Mouse (Mus musculus) layer of hippocampus, postnatal 14 days (tissue): ENCODE measurements around the gene Rps16. TPM values are rescaled to one million over a fixed set of nuclear protein-coding genes. Genes with fewer than 3 reads are reported as not detected.
A peak's percentile ranks its signal among the peaks of the same experiment; 100 is the strongest.

Experiments used
- DNase-seq, 2 experiments: peaks; one replicate each; pipeline ENCODE4 v3.0.0; 2021 to 2022; ENCODE audit warnings: low spot score in 2 of 2, mixed read lengths in 1 of 2
- total RNA-seq, 2 experiments: library from RNA; stranded (reverse); gene quantifications; 2 replicates each; pipeline ENCODE4 v1.2.3; 2021

Gene Rps16
- total RNA-seq, 2 experiments from 2014 or later: 464 to 499 TPM

DNA sequence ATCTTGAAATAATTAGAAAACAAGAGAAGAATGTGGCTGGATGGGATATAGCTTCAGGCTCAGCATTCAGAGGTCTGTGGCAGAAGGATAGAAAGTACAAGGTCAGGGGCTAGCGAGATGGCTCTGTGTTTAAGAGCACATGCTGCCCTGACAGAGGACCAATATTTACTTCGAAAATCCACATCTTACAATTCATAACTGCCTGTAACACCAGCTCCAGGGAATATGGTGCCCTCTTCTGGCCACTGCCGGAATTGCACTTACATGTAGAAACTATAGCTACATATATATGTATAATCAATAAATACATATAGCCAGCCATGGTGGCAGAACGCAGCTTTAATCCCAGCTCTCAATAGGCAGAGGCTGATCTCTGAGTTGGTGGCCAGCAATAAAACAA lies 5.8 kb upstream of the Rps16 start:
- peak in 1 of 2 experiments; percentile 49 for DNase-seq

DNA sequence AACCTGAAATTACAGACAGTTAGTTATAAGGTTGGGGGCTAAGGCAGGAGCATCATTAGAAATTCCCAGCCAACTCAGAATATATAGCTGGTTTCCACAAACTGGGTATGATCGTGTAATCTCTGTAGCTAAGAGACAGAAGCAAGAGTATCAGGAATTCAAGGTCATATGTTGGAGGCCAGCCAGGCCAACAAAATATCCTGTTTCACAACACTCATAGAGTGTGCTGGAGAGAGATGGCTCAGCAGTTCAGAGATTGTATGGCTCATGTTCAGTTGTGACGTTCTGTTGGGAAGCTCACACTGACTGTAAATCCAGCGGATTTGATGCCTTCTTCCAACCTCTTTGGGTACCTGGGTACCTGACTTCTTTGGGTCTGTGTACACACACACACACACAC lies 2.7 kb upstream of the Rps16 start:
- no peak for DNase-seq

DNA sequence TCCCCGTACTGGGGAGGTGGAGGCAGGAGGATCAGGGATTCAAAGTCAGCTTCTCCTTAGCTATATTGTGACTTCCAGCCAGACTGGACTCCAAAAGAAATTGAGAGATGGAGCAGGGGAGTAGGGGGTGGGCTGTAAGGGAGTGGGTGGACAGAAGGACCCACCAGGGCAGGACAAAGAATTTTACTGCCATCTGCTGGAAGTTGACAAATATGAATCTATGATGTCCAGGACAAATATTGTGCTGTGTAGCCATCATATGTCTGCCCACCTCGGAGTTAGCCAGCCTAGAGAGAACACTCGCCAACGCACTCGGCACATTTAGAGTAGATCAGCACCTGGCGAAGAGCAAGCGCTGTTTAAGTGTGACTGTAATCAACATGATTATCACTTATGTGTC lies 1.9 kb upstream of the Rps16 start:
- DNase-seq: no peak

DNA sequence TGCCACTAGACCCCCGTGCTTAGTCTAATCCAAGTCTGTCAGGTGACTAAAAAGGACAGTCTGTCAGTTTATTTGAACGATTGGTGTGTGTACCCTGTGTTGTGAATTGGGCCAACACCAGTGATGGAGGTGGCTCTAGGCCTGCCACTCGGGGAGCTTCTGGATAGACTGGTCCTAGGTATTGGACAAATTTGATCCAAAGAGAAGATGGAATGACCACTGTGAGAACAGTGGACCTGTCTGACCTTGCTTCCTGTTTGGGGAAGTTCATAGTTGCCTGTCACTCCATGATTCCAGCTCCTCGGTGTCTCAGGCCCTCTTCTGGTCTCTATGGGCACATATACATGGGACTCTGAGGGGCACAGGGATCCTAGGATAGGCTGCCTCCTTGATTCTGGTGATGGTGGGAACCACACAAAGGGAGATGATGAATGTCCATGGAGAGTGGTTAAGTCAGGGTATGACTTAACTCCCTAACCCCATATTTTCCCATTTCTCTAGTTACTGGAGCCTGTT lies 1.3 kb downstream of the Rps16 start:
- no peak for DNase-seq

DNA sequence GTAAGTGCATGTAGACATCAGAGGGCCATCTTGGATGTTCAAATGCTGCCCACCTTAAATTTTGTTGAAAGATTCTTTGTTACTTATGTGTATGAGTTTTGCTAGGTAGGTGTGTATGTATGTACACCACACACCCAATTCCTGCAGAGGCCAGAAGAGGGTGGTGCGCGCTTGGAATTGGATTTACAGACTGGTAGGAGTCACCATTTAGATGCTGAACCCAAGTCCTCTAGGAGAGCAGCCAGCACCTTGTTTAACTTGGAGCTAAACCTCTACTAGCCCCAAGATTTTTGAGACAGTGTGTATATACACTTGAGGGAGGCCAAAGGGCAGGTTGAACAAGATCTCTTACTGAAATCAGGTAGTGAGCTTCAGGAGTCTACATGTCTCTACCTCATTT lies 2.8 kb downstream of the Rps16 start:
- DNase-seq: no peak

DNA sequence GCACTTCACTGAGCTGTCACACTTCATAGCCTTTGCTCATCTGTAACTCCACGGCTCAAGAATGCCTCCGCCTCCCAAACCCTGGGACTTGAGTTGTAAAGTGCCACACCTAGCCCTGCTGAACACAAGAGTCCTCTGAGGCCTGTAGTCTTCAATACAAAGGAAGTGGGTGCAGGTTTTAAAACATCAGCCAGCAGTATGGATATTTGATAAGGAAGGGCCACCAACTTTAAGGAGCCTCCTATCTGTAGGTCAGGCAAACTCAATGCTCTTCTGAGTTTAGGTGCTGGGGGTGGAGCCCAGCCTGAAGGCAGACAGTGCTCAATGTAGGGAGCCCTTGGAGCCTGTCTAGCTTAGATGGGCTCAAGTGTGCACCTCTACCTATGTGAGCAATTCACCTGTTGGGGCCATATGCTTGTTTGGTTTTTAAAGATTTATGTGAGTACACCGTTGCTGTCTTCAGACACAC lies 3.7 kb downstream of the Rps16 start:
- no peak for DNase-seq

DNA sequence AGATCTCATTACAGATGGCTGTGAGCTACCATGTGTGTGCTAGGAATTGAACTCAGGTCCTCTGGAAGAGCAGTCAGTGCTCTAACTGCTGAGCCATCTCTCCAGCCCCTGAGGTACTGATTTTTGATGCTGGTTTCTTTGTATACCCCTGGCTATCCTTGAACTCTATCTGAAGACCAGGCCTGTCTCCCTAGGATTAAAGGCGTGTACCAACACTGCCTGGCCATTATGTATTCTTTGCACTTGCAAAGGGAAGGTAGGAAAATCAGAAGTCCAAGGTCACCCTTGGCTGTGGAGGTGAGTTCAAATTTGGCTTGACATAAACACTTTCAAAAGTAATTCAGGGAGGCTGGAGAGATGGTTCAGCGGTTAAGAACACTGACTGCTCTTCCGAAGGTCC lies 4.1 kb downstream of the Rps16 start:
- no peak for DNase-seq

DNA sequence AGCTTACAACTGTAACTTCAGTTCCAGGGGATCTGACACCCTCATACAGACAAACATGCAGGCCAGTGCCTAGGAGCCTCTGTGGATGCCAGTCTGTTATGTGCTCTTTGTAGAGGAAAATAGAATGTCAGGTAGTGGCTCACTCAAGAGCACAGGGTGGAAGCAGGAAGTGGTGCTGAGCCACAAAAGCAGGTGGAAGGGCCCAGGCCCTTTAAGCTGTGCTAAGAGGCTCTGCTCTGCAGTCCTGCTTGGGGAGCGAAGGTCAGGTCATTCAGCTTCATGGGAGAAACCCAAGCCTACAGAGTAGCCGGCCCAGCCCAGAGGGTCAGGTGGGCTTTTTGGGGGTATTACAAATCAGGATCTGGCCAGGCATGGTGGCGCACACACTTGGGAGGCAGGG lies 4.8 kb downstream of the Rps16 start:
- no peak for DNase-seq

DNA sequence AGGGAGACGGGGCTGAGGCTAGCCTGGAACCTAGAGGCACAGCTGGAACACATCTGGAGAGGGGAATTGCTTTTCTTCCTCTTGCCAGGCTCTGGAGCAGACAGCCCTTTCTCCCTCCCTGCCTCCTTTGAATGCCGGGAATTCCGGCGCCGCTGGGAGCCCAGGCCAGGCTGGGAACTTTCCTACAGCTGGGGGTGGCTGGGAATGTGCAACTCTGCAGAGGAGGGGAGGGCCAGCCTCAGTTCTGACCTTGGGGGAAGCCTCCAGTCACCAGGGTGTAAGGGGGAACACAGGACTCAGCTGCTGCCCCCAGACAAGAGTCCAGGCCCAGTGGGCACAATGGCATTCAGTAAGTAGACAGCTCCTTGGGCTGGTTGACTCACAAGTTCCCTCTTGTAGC lies 6.5 kb downstream of the Rps16 start:
- no peak for DNase-seq

DNA sequence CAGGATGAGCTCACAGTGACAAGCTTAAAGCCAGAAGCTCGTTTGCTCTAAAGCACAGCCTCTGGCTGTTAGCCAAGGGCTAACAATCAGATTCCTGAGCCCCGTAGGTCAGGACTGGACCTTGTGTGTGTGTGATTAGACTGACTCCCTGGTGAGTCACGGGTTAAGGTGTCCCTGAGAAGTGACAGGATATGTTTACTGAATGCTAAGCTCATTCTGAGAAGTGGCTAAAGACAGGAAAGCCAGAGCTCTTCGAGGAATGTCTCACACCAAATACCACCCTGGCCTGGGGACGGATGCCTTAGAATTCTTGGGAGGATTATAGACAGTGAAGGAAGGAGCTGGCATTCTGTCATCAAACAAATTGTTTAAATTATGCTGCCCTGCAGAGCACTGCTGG lies 7.5 kb downstream of the Rps16 start:
- no peak for DNase-seq

DNA sequence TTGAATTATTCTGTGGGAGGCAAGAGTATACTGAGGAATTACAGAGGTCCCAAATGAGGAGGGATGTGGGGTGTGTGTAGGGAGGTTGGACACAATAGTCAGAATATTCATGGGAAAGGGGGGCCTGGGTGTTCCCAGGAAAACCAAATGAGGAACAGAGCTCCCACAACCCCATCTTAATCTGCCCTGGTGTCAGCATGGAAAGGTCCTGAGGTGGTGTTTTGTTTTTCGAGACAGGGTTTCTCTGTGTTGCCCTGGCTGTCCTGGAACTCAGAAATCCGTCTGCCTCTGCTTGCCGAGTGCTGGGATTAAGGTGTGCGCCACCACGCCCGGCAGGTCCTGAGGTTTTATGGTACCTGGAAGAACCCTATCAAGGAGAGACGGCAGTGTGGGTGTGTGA lies 8.0 kb downstream of the Rps16 start:
- no peak for DNase-seq

DNA sequence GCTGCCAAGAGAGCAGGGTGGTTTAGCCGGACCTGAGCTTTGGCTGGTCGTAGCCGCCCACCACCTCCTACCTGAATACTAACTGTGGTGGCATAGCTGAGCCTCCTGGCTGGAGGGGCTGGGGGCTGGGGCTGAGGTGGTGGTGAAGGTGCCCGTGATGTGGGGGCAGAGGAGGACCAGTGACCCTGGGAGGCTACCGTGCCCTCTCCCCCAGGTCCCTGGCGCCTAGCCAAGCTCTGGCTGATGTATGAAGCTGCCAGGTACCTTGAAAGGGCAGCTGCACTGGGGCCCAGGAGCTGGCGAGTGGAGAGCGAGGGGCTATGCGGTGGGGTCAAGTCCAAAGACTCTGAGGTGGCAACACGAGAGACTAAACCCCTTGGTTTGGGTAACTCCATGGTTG lies 9.4 kb downstream of the Rps16 start:
- DNase-seq: no peak

DNA sequence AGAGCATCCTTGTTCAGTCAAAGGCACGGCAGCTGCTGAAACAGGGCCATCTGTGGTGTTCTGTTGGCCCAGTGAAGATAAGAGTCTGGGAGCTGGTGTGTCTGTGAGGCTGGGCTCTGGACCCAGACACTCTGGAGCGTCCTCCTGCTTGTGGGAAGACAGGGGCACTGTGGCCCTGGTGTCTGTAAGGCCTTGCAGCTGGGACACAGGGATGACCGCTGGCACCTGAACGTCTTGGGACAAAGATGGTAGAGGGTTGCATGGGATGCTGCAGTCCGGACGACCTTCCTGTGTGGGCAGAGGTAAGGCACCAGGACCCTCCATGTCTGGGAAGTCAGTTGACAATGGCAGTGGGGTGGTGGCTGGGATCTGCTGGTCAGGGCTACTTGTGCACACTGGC lies 9.8 kb downstream of the Rps16 start:
- no peak for DNase-seq

DNA sequence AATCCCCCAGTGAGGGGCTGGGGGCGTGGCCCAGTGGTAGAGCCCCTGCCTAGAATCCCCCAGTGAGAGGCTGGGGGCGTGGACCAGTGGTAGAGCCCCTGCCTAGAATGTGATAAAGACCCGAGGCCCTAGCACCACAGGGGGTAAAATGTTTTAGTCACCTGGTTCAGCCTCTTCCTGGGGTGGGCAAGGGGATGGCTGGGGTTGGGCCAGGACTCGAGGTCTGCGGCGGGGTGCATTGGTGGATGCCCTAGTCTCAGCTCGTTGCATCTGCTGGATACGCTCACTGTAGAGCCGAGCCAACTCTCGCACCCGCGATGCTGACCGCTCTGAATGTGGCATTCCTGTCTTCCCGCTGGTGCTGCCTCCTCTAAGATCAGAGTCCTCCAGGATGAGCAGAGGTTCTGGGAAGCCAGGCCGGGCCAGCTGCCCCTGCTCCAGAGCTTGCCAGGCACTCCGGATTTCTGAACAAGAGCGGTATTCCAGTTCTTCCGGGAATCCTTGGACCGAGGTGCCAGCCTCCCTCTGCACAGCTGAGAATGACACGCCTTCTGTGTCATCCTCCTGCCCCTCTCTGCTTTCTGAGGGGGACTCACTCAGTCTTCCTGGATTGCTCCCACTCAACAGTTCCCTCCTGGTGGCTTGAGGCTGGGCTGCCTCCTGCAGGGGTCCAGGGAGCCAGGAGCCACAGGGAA lies 11.3 kb downstream of the Rps16 start:
- DNase-seq: no peak

DNA sequence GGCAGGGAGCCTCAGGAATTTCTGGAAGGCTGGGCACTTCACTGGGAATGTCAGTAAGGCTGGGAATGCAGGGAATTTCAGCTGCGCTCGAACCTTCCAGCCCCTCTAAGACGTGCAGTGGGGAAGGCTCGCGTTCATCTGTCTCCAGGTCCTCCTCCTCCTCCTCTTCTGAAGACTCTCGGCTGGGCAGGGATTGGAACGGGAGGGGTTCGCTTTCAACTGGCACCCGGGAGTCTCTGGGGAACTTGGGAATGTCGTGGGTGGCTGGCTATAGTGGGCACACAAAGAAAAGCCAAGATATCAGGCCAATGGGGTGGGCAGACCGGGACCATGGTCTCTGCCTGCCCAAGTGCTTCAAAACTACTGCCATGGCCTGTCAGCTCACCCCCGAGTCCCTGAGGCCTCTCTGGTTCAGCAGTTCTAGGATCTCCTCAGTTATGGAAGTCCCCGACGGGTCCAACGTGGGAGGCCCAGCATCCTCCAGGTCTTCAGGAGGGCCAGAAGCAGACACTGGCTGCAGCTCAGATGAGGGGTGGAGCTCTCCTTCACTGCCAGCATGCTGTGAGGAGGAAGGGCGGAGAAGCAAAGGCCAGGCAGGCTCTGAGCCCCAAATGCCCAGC lies 12.1 kb downstream of the Rps16 start:
- DNase-seq: no peak

DNA sequence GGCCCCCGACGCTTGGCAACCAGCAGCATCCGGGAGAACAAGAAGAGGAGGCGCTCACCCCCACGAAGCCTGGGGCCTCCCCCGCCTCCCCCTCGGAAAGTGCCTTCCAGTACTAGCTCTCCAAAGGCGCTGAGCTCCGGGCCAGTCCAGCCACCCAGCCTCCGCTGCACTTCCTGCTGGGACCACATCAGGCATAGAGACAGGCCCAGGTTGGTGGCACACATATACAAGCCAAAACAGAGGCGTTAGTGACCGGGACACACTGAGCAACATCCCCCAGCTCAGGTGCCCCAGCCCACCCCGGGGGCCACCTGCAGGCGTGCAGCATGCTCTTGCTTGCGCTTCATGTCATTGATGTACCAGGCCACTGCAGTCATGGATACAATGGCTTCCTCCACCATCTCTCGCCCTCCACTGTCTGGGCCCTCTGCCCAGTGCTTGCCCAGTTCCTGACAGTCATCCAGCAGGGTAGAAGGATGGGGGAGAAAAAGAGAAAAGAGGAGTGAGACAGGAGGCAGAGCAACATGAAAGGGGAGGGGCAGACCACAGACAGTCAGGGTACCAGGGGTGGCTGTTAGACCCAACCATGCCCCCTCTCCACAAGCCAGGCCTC lies 17.3 kb downstream of the Rps16 start:
- no peak for DNase-seq

DNA sequence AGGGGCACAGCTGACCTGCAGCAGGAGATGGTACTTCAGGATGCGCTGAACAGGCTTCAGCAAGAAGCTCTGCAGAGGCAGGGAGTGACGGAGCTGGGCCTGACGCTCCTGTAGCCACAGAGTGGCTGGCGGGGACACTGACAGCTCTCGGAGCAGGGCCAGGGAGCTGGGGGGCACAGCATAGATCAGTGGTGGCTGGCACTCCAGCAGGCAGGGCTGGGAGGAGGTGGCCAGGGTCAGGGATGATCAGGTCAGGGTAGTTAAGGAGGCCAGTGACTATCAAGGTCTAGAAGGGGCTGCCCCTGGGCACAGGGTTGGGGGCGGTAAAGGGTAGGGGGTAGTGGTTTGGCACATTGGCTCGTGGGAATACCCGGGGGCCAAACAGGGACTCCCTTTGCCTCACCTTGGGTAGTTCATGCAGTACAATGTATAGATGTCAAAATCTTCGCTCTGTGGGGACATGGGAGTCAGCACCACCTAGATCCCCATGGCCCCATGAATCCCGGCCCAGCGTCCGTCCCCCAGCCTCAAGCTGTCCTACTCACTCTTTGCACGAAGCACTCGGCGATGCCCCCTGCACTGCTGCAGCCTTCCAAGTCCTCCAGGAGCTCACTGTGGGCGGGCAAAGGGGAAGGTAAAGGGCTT lies 17.9 kb downstream of the Rps16 start:
- no peak for DNase-seq

DNA sequence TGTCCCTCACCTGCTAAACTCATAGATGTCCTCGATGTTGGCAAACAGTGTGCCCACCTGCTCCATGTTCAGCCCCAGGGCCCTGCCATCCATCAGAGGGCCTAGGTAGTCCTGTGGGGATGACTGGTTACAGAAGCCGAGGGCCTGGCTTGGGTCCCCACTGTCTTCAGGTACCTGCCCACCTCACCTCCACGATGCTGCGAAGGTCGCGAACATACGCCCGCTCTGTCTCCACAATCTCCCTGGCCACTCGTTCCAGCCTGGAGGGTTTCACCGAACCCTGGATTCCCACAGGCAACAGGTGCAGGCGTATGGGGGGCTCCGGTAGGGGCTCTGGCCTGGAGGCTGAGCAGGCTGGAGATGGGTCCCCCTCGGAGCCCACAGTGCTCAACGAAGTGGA lies 19.6 kb downstream of the Rps16 start:
- no peak for DNase-seq

DNA sequence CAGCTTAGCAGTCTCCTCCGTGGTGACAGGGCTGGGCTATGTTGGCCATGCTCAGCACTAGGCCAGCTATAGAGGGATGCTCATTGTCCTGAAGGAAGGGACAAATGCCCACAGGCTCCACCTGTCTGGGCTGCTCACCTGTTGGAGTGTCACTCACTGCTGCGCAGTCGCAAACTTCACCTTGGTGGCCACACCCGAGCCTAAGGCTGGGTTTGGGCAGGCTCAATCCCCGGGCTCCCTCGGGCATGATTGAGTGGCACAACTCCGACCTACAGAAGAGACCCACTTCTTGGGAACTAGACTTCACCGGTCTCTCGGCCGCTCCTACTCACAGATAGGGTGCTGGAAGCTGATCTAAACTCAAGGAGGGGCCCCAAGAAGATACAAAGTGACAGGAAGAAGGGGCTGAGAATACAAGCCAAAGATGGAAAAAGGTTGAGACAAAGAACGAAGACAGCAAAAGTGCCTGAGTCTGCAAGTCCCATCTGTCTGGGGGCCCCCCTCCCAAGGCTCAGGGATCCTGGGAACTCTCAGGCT lies 20.6 kb downstream of the Rps16 start:
- DNase-seq: no peak

DNA sequence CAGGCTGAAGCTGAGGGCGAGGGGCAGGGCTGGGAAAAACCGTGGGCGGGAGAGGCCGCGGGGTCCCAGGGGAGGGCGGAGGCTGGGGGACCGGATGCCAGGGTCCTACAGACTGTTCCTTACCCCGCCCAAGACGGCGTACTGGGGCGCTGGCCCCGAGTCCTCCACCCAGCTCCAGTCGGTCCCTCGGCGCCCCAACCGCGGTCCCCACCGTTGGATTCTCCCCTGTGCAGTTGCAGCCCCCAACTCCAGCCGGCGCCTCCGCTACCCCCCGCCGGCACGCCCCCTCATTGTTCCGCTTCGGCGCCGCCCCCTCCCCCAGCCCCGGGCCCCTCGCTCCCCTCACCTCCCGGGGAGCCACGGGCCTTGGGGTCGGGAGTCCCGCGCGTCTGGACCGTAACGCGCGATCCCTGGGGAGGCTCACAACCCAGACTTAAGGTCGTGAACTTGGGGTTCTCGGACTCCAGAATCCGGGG lies 21.1 kb downstream of the Rps16 start:
- DNase-seq: no peak

DNA sequence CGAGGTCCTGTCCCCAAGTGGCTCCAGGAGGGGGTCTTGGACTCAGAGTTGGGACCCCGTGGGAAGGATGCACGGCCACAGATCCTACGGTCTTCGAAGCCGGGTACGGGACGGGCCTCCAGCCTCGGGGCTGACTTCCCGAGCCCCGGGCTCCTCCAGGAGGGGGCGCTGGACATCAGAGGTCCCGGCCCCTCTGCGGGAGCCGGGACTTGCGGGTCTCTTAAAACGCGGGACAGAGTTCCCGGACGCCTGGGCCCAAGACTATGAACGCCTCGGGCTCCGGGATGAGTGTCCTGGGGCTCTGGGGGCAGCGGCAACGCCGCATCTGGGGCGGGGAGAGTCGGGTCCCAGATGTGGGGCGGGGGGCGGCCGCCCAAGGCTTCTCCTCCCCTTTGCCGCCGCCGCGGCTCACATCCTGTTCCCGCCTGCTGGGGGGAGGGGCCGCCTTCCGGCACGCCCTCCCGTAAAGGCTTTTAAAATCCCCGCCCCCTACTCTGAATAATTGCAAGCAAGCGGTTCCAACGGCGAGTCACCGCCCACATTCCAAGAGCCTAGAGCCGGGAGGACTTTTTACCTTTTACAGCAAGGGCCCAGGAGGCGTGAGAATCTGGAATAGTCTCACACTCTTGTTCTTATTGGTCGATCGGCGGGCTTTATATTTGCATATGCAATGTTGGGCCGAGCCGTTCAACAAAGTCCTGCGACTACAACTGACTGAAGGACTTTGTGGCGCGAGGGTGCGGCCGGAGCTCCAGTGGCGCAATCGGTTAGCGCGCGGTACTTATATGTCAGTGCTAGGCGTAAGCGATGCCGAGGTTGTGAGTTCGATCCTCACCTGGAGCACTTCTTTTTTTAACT lies 22.0 kb downstream of the Rps16 start, which contains the start of gene Plekhg2:
TSS of gene Plekhg2 (minus strand) at position 349 of the 858 bp plus-strand sequence.
- DNase-seq: peak; percentile 96
